Mouse (Mus musculus) liver, embryonic 14.5 days (tissue): ENCODE results near the gene Bace2. TPM values are rescaled to one million over a fixed set of nuclear protein-coding genes. Genes with fewer than 3 reads are reported as not detected.

Source experiments
- ATAC-seq: fragments of 200-750 bp; cut with Nextera tagmentation; 2 replicates; pipeline ENCODE4 v1.8.0; 2017; ENCODE audit warnings: moderate number of reproducible peaks, mild to moderate bottlenecking, moderate library complexity; ENCODE audit not compliant: insufficient read depth
- DNase-seq, 3 experiments: peaks; one replicate each; pipeline ENCODE4 v3.0.0-alpha.2; 2012 to 2013; ENCODE audit warnings: low read depth in 3 of 3, low spot score in 3 of 3
- H3K27ac ChIP-seq: fragments of 300-500 bp; sonication (generic); 2 replicates; pipeline ENCODE4 v1.5.1; 2014; ENCODE audit warnings: moderate library complexity, mild to moderate bottlenecking, control low read depth, inconsistent platforms
- H3K27me3 ChIP-seq: fragments of 300-500 bp; sonication (generic); 2 replicates; pipeline ENCODE4 v1.6.1; 2014; ENCODE audit warnings: mild to moderate bottlenecking, low read length, moderate library complexity; ENCODE audit not compliant: control insufficient read depth, insufficient read depth
- H3K36me3 ChIP-seq: fragments of 300-500 bp; sonication (generic); replicated peaks from 2 replicates; pipeline ENCODE4 v1.6.1; 2014; ENCODE audit warnings: low read depth; ENCODE audit not compliant: control insufficient read depth, insufficient read depth
- H3K4me1 ChIP-seq, 2 experiments: fragments of 200-500 bp in 1 of 2; fragments of 300-500 bp in 1 of 2; sonication (generic) in 1 of 2; replicated peaks; 2 replicates each; pipeline ENCODE4 v1.6.1; 2012 to 2014; ENCODE audit warnings: antibody characterized with exemption in 1 of 2, inconsistent platforms in 1 of 2, low read length in 1 of 2; ENCODE audit not compliant: control insufficient read depth in 2 of 2, insufficient read depth in 2 of 2
- H3K4me2 ChIP-seq: fragments of 300-500 bp; sonication (generic); 2 replicates; pipeline ENCODE4 v1.6.1; 2014; ENCODE audit warnings: low read depth, mild to moderate bottlenecking, control low read depth, moderate library complexity
- H3K4me3 ChIP-seq, 2 experiments: fragments of 200-500 bp in 1 of 2; fragments of 300-500 bp in 1 of 2; sonication (generic) in 1 of 2; 2 replicates each; pipeline ENCODE4 v1.5.1; 2012 to 2014; ENCODE audit warnings: low read depth in 2 of 2, low read length in 2 of 2, mild to moderate bottlenecking in 2 of 2, control low read depth in 1 of 2, inconsistent platforms in 1 of 2, moderate library complexity in 1 of 2; ENCODE audit not compliant: insufficient read depth in 1 of 2
- H3K9ac ChIP-seq: fragments of 300-500 bp; sonication (generic); replicated peaks from 2 replicates; pipeline ENCODE4 v1.6.1; 2014; ENCODE audit warnings: mild to moderate bottlenecking, control low read depth, moderate library complexity
- H3K9me3 ChIP-seq: fragments of 300-500 bp; sonication (generic); 2 replicates; pipeline ENCODE4 v1.6.1; 2016; ENCODE audit warnings: low read length, mixed read lengths; ENCODE audit not compliant: control insufficient read depth
- CTCF ChIP-seq: IDR thresholded peaks from 2 replicates; pipeline ENCODE4 v1.5.1; 2016; ENCODE audit warnings: antibody characterized with exemption, low read depth, control low read depth
- EP300 ChIP-seq: IDR thresholded peaks from 2 replicates; pipeline ENCODE4 v1.6.1; 2016; ENCODE audit warnings: antibody characterized with exemption, low read depth
- WGBS: fragments of 180-500 bp; shearing (Covaris S2); extraction: QIAGEN DNeasy Blood & Tissue Kit; methylation state at CpG from one replicate; pipeline ENCODE4 v1.1.7; 2014; ENCODE audit not compliant: insufficient replicate concordance; 5-methylcytosine and 5-hydroxymethylcytosine counted together
- polyA plus RNA-seq, 2 experiments: library from polyadenylated mRNA; depleted of rRNA in 1 of 2; stranded (reverse) in 1 of 2; unstranded in 1 of 2; fragments of >200 nt; fragmentation: Nextera tagmentation in 1 of 2; extraction: Ambion mirVana in 1 of 2; gene quantifications; 2 replicates each; pipeline versions ENCODE4 v1.2.1 to v1.2.3; 2012 to 2014

The Bace2 gene
- polyA plus RNA-seq, 2 experiments, result 0.57 to 3.4 TPM

GRCm38 (mm10) chr16:97387955-97388354, 31.4 kb downstream of the Bace2 start:
- Histone ChIP-seq H3K27ac (no peak overlapping the region), H3K9me3 (no peaks in the 10 kb centered on the region), H3K36me3 (no peaks in the 10 kb centered on the region), H3K27me3 (no peaks in the 10 kb centered on the region), H3K9ac (no peak overlapping the region), H3K4me2 (no peak overlapping the region), H3K4me3 (no peak overlapping the region), H3K4me1 (no peaks in the 10 kb centered on the region)
- TF ChIP-seq EP300, result no peak
- no peak for TF ChIP-seq CTCF
- ATAC-seq (no peak), DNase-seq (no peak)
- WGBS, result 53% methylated on average over 2 of the region's 2 CpGs

GRCm38 (mm10) chr16:97391289-97391688, 34.7 kb downstream of the Bace2 start:
- DNase-seq, result no peak
- no peak for ATAC-seq
- 24% methylated on average over 2 of the region's 2 CpGs for WGBS

GRCm38 (mm10) chr16:97391701-97392384, 35.3 kb downstream of the Bace2 start:
- WGBS, result 29% methylated on average over 3 of the region's 3 CpGs
- no peak for DNase-seq
- Histone ChIP-seq H3K27ac (no peak overlapping the region), H3K4me3 (no peak overlapping the region), H3K4me2 (no peak overlapping the region), H3K27me3 (no peaks in the 10 kb centered on the region), H3K9ac (no peak overlapping the region), H3K4me1 (no peaks in the 10 kb centered on the region), H3K9me3 (no peaks in the 10 kb centered on the region), H3K36me3 (no peaks in the 10 kb centered on the region)
- no peak for ATAC-seq
- TF ChIP-seq CTCF (no peak), EP300 (no peak)

More at GRCm38 (mm10) chr16:97391289-97391688, 34.7 kb downstream of the Bace2 start:
- Histone ChIP-seq H3K27ac (no peak overlapping the region), H3K36me3 (no peaks in the 10 kb centered on the region), H3K9me3 (no peaks in the 10 kb centered on the region), H3K4me1 (no peaks in the 10 kb centered on the region), H3K4me2 (no peak overlapping the region), H3K27me3 (no peaks in the 10 kb centered on the region), H3K9ac (no peak overlapping the region), H3K4me3 (no peak overlapping the region)
- TF ChIP-seq CTCF, result no peak
- TF ChIP-seq EP300, result no peak

GRCm38 (mm10) chr16:97396436-97396835, 39.9 kb downstream of the Bace2 start:
- Histone ChIP-seq H3K9me3 (no peaks in the 10 kb centered on the region), H3K27me3 (no peaks in the 10 kb centered on the region), H3K36me3 (no peaks in the 10 kb centered on the region), H3K4me3 (no peak overlapping the region), H3K9ac (no peak overlapping the region), H3K4me1 (peaks cover 0 to 7% of the 10 kb centered on the region in 2 experiments; a peak in 1 of 4 replicates), H3K27ac (no peak overlapping the region), H3K4me2 (no peak overlapping the region)
- TF ChIP-seq CTCF (no peak), EP300 (no peak)
- WGBS, result 64% methylated on average over 4 of the region's 4 CpGs
- ATAC-seq, result no peak
- no peak for DNase-seq

GRCm38 (mm10) chr16:97397945-97398531, 41.5 kb downstream of the Bace2 start:
- DNase-seq (no peak), ATAC-seq (no peak)
- Histone ChIP-seq H3K4me3 (no peak overlapping the region), H3K4me2 (no peak overlapping the region), H3K36me3 (no peaks in the 10 kb centered on the region), H3K9me3 (no peaks in the 10 kb centered on the region), H3K27ac (no peak overlapping the region), H3K9ac (no peak overlapping the region), H3K4me1 (peaks cover 0 to 7% of the 10 kb centered on the region in 2 experiments; a peak in 1 of 4 replicates), H3K27me3 (no peaks in the 10 kb centered on the region)
- 51% methylated on average over 2 of the region's 2 CpGs for WGBS
- TF ChIP-seq EP300 (no peak), CTCF (no peak)
